Mouse (Mus musculus): ENCODE results near the gene U90926. TPM values are rescaled to one million over a fixed set of nuclear protein-coding genes. Genes with fewer than 3 reads are reported as not detected.

U90926 gene
- total RNA-seq, 2 experiments from 2014 or later: not detected

Other genes starting within 250 kb of the U90926 start
- gene Odaph, start 227.9 kb downstream of the U90926 start, total RNA-seq (2021): not detected
- 10 to 100 TPM; 91.8 to 96.6 TPM for gene Cdkl2, start 171.5 kb downstream of the U90926 start, total RNA-seq (2021)
- gene G3bp2, start 131.7 kb downstream of the U90926 start, total RNA-seq (2021): 100 to 1,000 TPM; 177 to 178 TPM
- gene Uso1, start 77.5 kb downstream of the U90926 start, total RNA-seq (2021): 10 to 100 TPM; 59.2 to 61.9 TPM
- under 1 TPM; 0.47 to 0.66 TPM for gene Ppef2, start 40.9 kb upstream of the U90926 start, total RNA-seq (2021)
- 10 to 100 TPM; 15.6 to 22.2 TPM for gene Naaa, start 62.8 kb upstream of the U90926 start, total RNA-seq (2021)
- gene Sdad1, start 95.1 kb upstream of the U90926 start, total RNA-seq (2021): 10 to 100 TPM; 20.5 to 25.3 TPM
- gene Cxcl9, start 112.7 kb upstream of the U90926 start, total RNA-seq (2021): not detected
- gene Art3, start 116.4 kb upstream of the U90926 start, total RNA-seq (2021): 1 to 10 TPM; 7.6 to 9.5 TPM
- not detected for gene Cxcl10, start 133.5 kb upstream of the U90926 start, total RNA-seq (2021)
- gene Nup54, start 219.8 kb upstream of the U90926 start, total RNA-seq (2021): 10 to 100 TPM; 38.0 to 41.7 TPM